Mouse (Mus musculus) small intestine, adult 2 months (tissue): Measurements from ENCODE around the gene Yju2.

ENCODE experiments used
- CTCF ChIP-seq: fragments of 200-500 bp; IDR thresholded peaks from 2 replicates; pipeline ENCODE4 v1.5.1; 2012; ENCODE audit warnings: low read depth, mild to moderate bottlenecking, control low read depth, inconsistent platforms, low read length, moderate library complexity, mixed read lengths; ENCODE audit not compliant: insufficient replicate concordance, insufficient read length; ENCODE audit errors: extremely low read depth
- POLR2A ChIP-seq: fragments of 200-500 bp; IDR thresholded peaks from 2 replicates; pipeline ENCODE4 v1.6.1; 2012; ENCODE audit warnings: low read depth, mild to moderate bottlenecking, control low read depth, inconsistent platforms, low read length, moderate library complexity

DNA sequence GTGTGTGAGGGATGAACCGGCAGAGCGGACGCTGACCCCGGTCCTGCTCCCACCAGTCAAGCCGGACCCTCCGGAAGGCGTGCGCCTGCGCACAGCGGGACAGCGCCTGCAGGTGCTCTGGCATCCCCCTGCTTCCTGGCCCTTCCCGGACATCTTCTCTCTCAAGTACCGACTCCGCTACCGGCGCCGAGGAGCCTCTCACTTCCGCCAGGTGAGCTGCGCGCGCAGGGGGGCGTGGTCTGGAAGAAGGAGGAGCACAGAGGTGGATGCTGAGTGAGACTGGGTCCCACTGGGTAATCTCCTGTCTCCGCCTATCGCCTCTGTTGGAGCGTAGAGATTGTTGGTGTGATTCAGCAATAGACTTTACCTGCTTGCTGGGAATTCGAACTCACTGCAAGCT, 2.8 kb upstream of the Yju2 start:
- no peak for TF ChIP-seq CTCF
- TF ChIP-seq POLR2A, result peak; percentile 29; the same call in 1 of the 2 replicates
